Mouse (Mus musculus) kidney, adult 9 months (tissue): Measurements from ENCODE around the gene Kdm5c.

Source experiments
- DNase-seq: peaks from one replicate; pipeline ENCODE4 v3.0.0; 2022

Gene Kdm5c

GRCm38 (mm10) chrX:152306224-152306623, 73.4 kb downstream of the Kdm5c start:
- DNase-seq: no peak

- no peak for DNase-seq
Observed at GRCm38 (mm10) chrX:152307371-152307770, 74.6 kb downstream of the Kdm5c start.

- peak; percentile 7 for DNase-seq
Observed at GRCm38 (mm10) chrX:152307942-152308341, 75.1 kb downstream of the Kdm5c start.

GRCm38 (mm10) chrX:152320535-152320934, 87.7 kb downstream of the Kdm5c start:
- no peak for DNase-seq

GRCm38 (mm10) chrX:152322776-152323175, 90.0 kb downstream of the Kdm5c start:
- no peak for DNase-seq

- no peak for DNase-seq
Observed at GRCm38 (mm10) chrX:152323584-152323983, 90.8 kb downstream of the Kdm5c start.
